Mouse (Mus musculus) kidney, adult 10 weeks (tissue): ENCODE data around the gene Rbfox1. TPM values are rescaled to one million over a fixed set of nuclear protein-coding genes. Genes with fewer than 3 reads are reported as not detected.

Experiments
- polyA plus RNA-seq: library from polyadenylated mRNA; stranded (reverse); fragments of 350-450 nt; fragmentation: Illumina TruSeq; extraction: RNeasy Lipid Tissue Mini Kit (QIAGEN cat#74804); gene quantifications from one replicate; pipeline ENCODE4 v1.2.3, GENCODE M21; 2014; ENCODE audit warnings: low read depth, low replicate concordance

Gene Rbfox1
- polyA plus RNA-seq, result 3.3 TPM

GRCm38 (mm10) chr16:5884746-5885689 is at the start of gene Rbfox1:
TSS of gene Rbfox1 (plus strand) at chr16:5885355.

